Mouse (Mus musculus) erythroblast, embryonic 14.5 days (primary cell): ENCODE data around the gene Asb2. TPM values are rescaled to one million over a fixed set of nuclear protein-coding genes. Genes with fewer than 3 reads are reported as not detected.

ENCODE experiments used
- H3K27me3 ChIP-seq: 2 replicates; pipeline ENCODE4 v1.6.1; 2012; ENCODE audit warnings: inconsistent platforms; ENCODE audit not compliant: control insufficient read depth
- H3K36me3 ChIP-seq: 2 replicates; pipeline ENCODE4 v1.6.1; 2012; ENCODE audit warnings: mild to moderate bottlenecking, inconsistent platforms; ENCODE audit not compliant: control insufficient read depth
- H3K4me1 ChIP-seq: 2 replicates; pipeline ENCODE4 v1.6.1; 2012; ENCODE audit warnings: inconsistent platforms; ENCODE audit not compliant: control insufficient read depth
- H3K4me3 ChIP-seq: replicated peaks from 2 replicates; pipeline ENCODE3; 2012; ENCODE audit warnings: moderate library complexity, mild to moderate bottlenecking, inconsistent platforms
- H3K9me3 ChIP-seq: 2 replicates; pipeline ENCODE4 v1.6.1; 2012; ENCODE audit warnings: low read length, inconsistent platforms, mixed read lengths; ENCODE audit not compliant: control insufficient read depth
- GATA1 ChIP-seq: IDR thresholded peaks from 2 replicates; pipeline ENCODE4 v1.6.1; 2012; ENCODE audit warnings: low read length, inconsistent platforms, mixed read lengths
- TAL1 ChIP-seq: IDR thresholded peaks from 3 replicates; pipeline ENCODE4 v1.6.1; 2012; ENCODE audit warnings: low read length, inconsistent platforms, mixed read lengths
- polyA plus RNA-seq: library from polyadenylated mRNA; stranded (reverse); fragments of >175 nt; gene quantifications from 2 replicates; pipeline ENCODE4 v1.2.3, GENCODE M21; 2012

Gene Asb2
- polyA plus RNA-seq, 1 experiment, result 0.14 TPM

- no peak for TF ChIP-seq GATA1
- no peak for TF ChIP-seq TAL1
- H3K27me3 ChIP-seq, result no peaks in the 10 kb centered on the region
- no peaks in the 10 kb centered on the region for H3K36me3 ChIP-seq
- no peaks in the 10 kb centered on the region for H3K9me3 ChIP-seq
- no peak overlapping the region for H3K4me3 ChIP-seq
- no peaks in the 10 kb centered on the region for H3K4me1 ChIP-seq
Measured at GRCm38 (mm10) chr12:103352735-103353134, 3.1 kb downstream of the Asb2 start.

DNA sequence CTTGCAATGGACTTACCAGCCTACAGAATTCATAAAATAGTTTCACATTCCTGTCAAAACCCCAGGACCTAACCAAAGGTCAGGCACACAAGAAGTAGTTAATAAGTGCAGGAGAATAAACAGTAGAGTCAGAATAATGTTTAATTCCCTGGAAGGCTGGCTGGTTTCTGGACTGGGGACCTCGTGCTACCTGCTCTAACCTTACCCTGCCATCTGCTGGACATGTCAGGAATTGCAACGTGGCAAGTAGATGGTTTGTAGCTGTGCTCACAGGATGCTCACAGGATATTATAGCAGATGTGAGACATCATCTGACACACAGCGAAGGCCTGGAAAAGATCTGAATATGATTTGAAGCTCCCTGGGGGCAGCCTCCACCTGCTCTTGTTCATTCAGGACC, 7.3 kb downstream of the Asb2 start:
- H3K4me1 ChIP-seq, result no peaks in the 10 kb centered on the region
- H3K27me3 ChIP-seq, result no peaks in the 10 kb centered on the region; the same call in 1 of the 2 replicates
- no peak for TF ChIP-seq TAL1
- no peak for TF ChIP-seq GATA1
- no peaks in the 10 kb centered on the region for H3K36me3 ChIP-seq
- H3K9me3 ChIP-seq, result no peaks in the 10 kb centered on the region
- H3K4me3 ChIP-seq, result no peak overlapping the region

DNA sequence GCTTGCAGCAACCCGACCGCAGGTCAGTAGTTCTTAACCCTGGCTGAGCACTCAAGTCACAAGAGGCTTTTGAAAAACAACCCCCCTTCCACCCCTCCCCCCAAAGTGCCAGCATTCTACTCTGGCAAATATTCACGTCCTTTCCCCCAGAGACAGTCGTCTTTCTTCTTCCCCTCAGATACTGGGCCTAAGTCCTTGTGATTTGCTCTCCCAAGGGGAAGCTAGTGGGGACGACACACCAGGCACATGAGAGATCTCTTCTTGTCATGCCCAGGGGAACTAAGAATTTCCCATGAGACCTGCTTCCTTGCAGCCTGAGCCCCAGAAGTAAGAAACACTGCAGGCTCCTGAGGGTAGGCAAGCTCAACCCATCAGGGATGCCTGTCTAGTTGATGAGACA, 8.4 kb downstream of the Asb2 start:
- no peaks in the 10 kb centered on the region for H3K9me3 ChIP-seq
- no peaks in the 10 kb centered on the region; the same call in 1 of the 2 replicates for H3K27me3 ChIP-seq
- no peaks in the 10 kb centered on the region for H3K36me3 ChIP-seq
- no peak overlapping the region for H3K4me3 ChIP-seq
- no peaks in the 10 kb centered on the region for H3K4me1 ChIP-seq
- no peak for TF ChIP-seq GATA1
- TF ChIP-seq TAL1, result no peak

GRCm38 (mm10) chr12:103346945-103347344, 8.9 kb downstream of the Asb2 start:
- no peak overlapping the region for H3K4me3 ChIP-seq
- H3K4me1 ChIP-seq, result no peaks in the 10 kb centered on the region
- H3K9me3 ChIP-seq, result no peaks in the 10 kb centered on the region
- no peaks in the 10 kb centered on the region for H3K36me3 ChIP-seq
- TF ChIP-seq TAL1 (no peak), GATA1 (no peak)
- H3K27me3 ChIP-seq, result no peaks in the 10 kb centered on the region; the same call in 1 of the 2 replicates

GRCm38 (mm10) chr12:103344934-103345333, 10.9 kb downstream of the Asb2 start:
- H3K4me1 ChIP-seq, result no peaks in the 10 kb centered on the region
- no peaks in the 10 kb centered on the region for H3K36me3 ChIP-seq
- H3K27me3 ChIP-seq, result no peaks in the 10 kb centered on the region; the same call in 1 of the 2 replicates
- no peaks in the 10 kb centered on the region for H3K9me3 ChIP-seq
- no peak overlapping the region for H3K4me3 ChIP-seq
- TF ChIP-seq GATA1 (no peak), TAL1 (no peak)

DNA sequence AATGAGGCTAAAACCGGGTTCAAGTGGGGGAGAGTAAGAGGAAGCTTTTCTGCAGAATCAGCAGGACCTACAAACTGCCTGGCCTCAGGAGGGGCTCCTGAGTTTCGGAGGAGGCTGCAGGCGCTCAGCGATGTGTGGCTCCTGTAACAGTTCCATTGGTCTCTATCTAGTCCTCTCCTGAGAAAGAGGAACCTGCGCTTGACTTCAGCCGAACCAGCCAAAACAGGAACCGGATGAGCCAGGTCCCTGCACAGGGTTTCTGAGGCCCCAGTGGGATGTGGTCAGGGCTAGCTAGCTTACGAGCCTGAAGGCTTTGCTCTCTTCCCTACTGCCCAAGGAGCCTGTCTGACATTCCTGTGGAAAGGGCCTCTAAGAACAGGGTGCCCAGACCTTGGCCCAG, 12.3 kb downstream of the Asb2 start:
- no peaks in the 10 kb centered on the region for H3K36me3 ChIP-seq
- H3K27me3 ChIP-seq, result no peaks in the 10 kb centered on the region; the same call in 1 of the 2 replicates
- no peaks in the 10 kb centered on the region for H3K4me1 ChIP-seq
- H3K4me3 ChIP-seq, result no peak overlapping the region
- H3K9me3 ChIP-seq, result no peaks in the 10 kb centered on the region
- no peak for TF ChIP-seq GATA1
- TF ChIP-seq TAL1, result no peak

- no peak for TF ChIP-seq GATA1
- no peak for TF ChIP-seq TAL1
- H3K27me3 ChIP-seq, result no peaks in the 10 kb centered on the region; the same call in 1 of the 2 replicates
- no peak overlapping the region for H3K4me3 ChIP-seq
- no peaks in the 10 kb centered on the region for H3K9me3 ChIP-seq
- H3K36me3 ChIP-seq, result no peaks in the 10 kb centered on the region
- no peaks in the 10 kb centered on the region for H3K4me1 ChIP-seq
Measured at GRCm38 (mm10) chr12:103341212-103341611, 14.6 kb downstream of the Asb2 start.

DNA sequence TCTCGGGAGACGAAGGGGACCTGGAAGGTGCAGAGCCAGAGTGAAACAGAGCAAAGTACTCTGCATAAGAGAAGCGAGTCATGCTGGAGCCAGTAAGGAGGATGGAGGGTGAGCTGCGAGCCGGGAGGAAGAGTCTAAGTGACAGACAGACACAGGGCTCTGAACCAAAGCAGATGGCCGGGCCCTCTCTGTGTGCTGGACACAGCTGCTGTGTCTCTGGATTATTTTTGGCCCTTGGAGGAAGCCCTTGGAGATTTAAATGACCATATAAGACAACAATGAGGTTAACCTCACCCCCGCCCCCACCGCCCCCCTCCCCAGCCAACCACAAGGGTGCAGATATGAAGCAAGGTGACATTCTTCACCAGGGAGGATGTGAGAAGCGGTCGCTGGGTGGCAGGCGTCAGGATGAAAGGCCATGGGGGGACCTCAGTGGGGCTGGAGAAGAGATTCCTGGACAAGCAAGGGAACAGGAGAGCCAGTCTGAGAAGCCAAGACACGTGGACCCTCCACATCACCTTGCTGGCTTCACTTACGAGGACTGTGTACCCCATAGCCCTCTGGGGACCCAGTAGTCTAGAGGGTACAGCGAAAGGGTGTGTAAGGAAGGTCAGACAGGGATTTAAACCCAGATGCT, 17.5 kb downstream of the Asb2 start:
- Histone ChIP-seq H3K4me3 (no peak overlapping the region), H3K4me1 (no peaks in the 10 kb centered on the region)

GRCm38 (mm10) chr12:103336766-103337165, 19.0 kb downstream of the Asb2 start:
- H3K9me3 ChIP-seq, result no peaks in the 10 kb centered on the region
- H3K36me3 ChIP-seq, result no peaks in the 10 kb centered on the region
- H3K27me3 ChIP-seq, result no peaks in the 10 kb centered on the region
- H3K4me1 ChIP-seq, result no peaks in the 10 kb centered on the region
- TF ChIP-seq GATA1 (no peak), TAL1 (no peak)
- no peak overlapping the region for H3K4me3 ChIP-seq

More for the DNA sequence above, 17.5 kb downstream of the Asb2 start:
- TF ChIP-seq TAL1 (no peak), GATA1 (no peak)
- Histone ChIP-seq H3K9me3 (no peaks in the 10 kb centered on the region), H3K36me3 (no peaks in the 10 kb centered on the region), H3K27me3 (no peaks in the 10 kb centered on the region)

GRCm38 (mm10) chr12:103333426-103333825, 22.4 kb downstream of the Asb2 start:
- H3K4me3 ChIP-seq, result no peak overlapping the region
- no peaks in the 10 kb centered on the region for H3K9me3 ChIP-seq
- no peaks in the 10 kb centered on the region for H3K36me3 ChIP-seq
- TF ChIP-seq TAL1 (no peak), GATA1 (no peak)
- no peaks in the 10 kb centered on the region for H3K27me3 ChIP-seq
- H3K4me1 ChIP-seq, result no peaks in the 10 kb centered on the region
